Mouse (Mus musculus) brain, embryonic 14.5 days (tissue): ENCODE results near the gene Notch1.

Experiments used
- CTCF ChIP-seq: fragments of 200-500 bp; IDR thresholded peaks from 2 replicates; pipeline ENCODE4 v1.5.1; 2012; ENCODE audit warnings: inconsistent platforms, mild to moderate bottlenecking, moderate library complexity, borderline replicate concordance; ENCODE audit not compliant: insufficient read depth, insufficient read length; ENCODE audit errors: extremely low read depth
- POLR2A ChIP-seq: fragments of 200-500 bp; IDR thresholded peaks from 2 replicates; pipeline ENCODE4 v1.6.1; 2012; ENCODE audit warnings: mild to moderate bottlenecking, inconsistent platforms, borderline replicate concordance; ENCODE audit not compliant: poor library complexity, insufficient read depth, insufficient read length, severe bottlenecking; ENCODE audit errors: extremely low read depth

GRCm38 (mm10) chr2:26552066-26552465 lies 35.6 kb upstream of the Notch1 start:
- TF ChIP-seq CTCF (no peak), POLR2A (no peak)
